Mouse (Mus musculus) forebrain, embryonic 10.5 days (tissue): ENCODE measurements at regions not wholly inside any gene's neighbourhood (a gene's known extent, or its start where the extent isn't known, plus 50 kb on each side); places are given as distances from the start of the nearest gene placed in this dataset.

ENCODE experiments used
- DNase-seq: peaks from one replicate; pipeline ENCODE4 v3.0.0-alpha.2; 2017; ENCODE audit warnings: low spot score; ENCODE audit errors: extremely low spot score
- H3K27ac ChIP-seq: fragments of 300-500 bp; sonication (generic); 2 replicates; pipeline ENCODE4 v1.5.1; 2016; ENCODE audit warnings: mild to moderate bottlenecking
- H3K27me3 ChIP-seq: fragments of 300-500 bp; sonication (generic); 2 replicates; pipeline ENCODE4 v1.6.1; 2016; ENCODE audit warnings: mild to moderate bottlenecking; ENCODE audit not compliant: poor library complexity, severe bottlenecking
- H3K36me3 ChIP-seq: fragments of 300-500 bp; sonication (generic); replicated peaks from 2 replicates; pipeline ENCODE4 v1.6.1; 2016; ENCODE audit warnings: mild to moderate bottlenecking, moderate library complexity
- H3K4me1 ChIP-seq: fragments of 300-500 bp; sonication (generic); 2 replicates; pipeline ENCODE4 v1.6.1; 2016
- H3K4me3 ChIP-seq: fragments of 300-500 bp; sonication (generic); 2 replicates; pipeline ENCODE4 v1.5.1; 2016; ENCODE audit warnings: mild to moderate bottlenecking, moderate library complexity
- H3K9me3 ChIP-seq: fragments of 300-500 bp; sonication (generic); 2 replicates; pipeline ENCODE4 v1.6.1; 2016; ENCODE audit warnings: mild to moderate bottlenecking, moderate library complexity
- WGBS: fragments of 180-500 bp; shearing (Covaris S2); methylation state at CpG from one replicate; pipeline ENCODE4 v1.1.7; 2016; 5-methylcytosine and 5-hydroxymethylcytosine counted together

- Histone ChIP-seq H3K4me1 (peaks cover 38% of the 10 kb centered on the region), H3K4me3 (no peak overlapping the region), H3K27me3 (peaks cover 25% of the 10 kb centered on the region), H3K36me3 (no peaks in the 10 kb centered on the region), H3K9me3 (no peaks in the 10 kb centered on the region), H3K27ac (no peak overlapping the region)
- 91% methylated on average over 9 of the region's 9 CpGs for WGBS
- no peak for DNase-seq
Observed at GRCm38 (mm10) chr12:8447612-8448011, 52.2 kb downstream of the Rhob start.

- 6% methylated on average over 7 of the region's 7 CpGs for WGBS
Observed at GRCm38 (mm10) chr12:8447025-8447424, 52.8 kb downstream of the Rhob start.

DNA sequence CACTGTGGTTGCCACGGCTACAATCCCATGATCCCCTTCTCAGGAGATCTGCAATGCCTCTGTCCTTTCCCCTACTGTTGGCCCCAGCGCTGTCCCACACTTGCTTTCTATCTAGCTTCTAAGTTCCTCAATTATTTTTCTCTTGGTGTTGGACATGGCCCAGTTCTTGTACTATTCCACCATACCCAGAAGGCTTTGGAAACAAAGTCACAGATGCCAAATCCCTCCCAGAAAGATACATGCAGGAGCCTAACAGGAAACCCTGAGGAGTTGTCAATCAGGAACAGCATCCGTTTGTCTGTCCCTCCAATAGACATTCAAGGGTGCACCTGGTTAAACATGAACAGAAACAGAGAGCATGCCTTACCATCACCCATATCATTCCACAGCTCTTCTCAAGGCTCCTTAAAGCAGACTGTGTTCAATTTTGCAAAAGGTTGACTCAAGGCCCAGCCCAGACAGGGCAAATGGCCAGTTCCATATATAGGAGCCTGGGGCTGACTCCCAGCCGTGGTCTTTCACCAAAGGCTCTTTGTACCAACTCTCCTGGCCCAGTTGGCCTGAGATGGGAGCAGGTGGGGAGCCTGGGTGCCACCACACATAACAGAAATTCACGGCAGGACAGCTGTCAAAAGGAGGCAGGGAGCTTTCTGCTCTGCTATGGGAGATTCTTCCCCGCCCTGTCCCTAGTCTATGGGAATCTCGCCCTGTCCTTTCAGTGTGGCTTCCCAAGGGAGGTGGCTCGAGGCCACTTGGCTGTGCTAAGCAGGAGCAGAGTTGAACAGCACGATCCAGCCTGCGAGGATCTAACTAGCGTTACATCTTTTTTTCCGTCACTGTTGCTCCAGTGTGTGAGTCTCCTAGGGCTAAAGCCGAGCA lies 54.6 kb downstream of the Rhob start:
- H3K4me1 ChIP-seq, result peaks cover 25% of the 10 kb centered on the region
- H3K27ac ChIP-seq, result no peak overlapping the region
- no peaks in the 10 kb centered on the region for H3K36me3 ChIP-seq
- no peak for DNase-seq
- H3K27me3 ChIP-seq, result peaks cover 12% of the 10 kb centered on the region
- H3K4me3 ChIP-seq, result no peak overlapping the region
- no peaks in the 10 kb centered on the region for H3K9me3 ChIP-seq
- WGBS, result 89% methylated on average over 13 of the region's 13 CpGs

More at GRCm38 (mm10) chr12:8447025-8447424, 52.8 kb downstream of the Rhob start:
- peaks cover 32% of the 10 kb centered on the region for H3K4me1 ChIP-seq
- H3K27ac ChIP-seq, result no peak overlapping the region
- H3K4me3 ChIP-seq, result no peak overlapping the region
- no peaks in the 10 kb centered on the region for H3K9me3 ChIP-seq
- peaks cover 25% of the 10 kb centered on the region for H3K27me3 ChIP-seq
- DNase-seq, result no peak
- H3K36me3 ChIP-seq, result no peaks in the 10 kb centered on the region

DNA sequence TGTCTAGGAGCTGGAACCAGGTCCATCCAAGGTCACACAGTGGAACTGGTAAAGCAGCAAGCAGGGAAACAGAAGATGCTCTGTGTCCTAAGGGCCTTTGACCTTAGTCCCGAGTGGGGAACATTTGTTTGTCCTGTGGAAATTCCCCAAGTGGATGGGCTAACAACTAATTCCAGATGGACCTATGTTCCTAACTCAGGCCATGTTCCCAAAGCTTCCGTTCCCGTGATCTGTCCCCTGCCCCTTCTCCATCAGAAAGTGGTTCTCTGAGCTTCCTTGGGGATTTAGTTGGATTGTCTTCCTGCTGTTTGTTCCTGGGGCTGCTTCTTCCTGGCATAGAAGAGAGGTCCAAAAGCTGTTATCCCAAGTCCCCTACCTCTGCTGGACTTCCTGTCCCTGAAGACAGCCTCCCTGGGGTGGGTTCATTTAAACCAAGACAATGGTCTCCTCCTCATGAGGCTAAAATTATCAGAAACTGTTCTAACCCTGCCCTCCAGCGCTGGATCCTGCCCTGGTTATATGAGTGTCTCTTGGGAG lies 55.8 kb downstream of the Rhob start:
- WGBS, result 61% methylated on average over 4 of the region's 4 CpGs
- Histone ChIP-seq H3K27ac (0 out of 2 replicates have a peak overlapping the region, but pooled peaks have one; percentile 5), H3K9me3 (no peaks in the 10 kb centered on the region), H3K36me3 (no peaks in the 10 kb centered on the region), H3K4me3 (no peak overlapping the region), H3K4me1 (peaks cover 32% of the 10 kb centered on the region), H3K27me3 (peaks cover 7% of the 10 kb centered on the region)
- DNase-seq, result no peak

- H3K27ac ChIP-seq, result 0 out of 2 replicates have a peak overlapping the region, but pooled peaks have one; percentile 5
- no peaks in the 10 kb centered on the region for H3K36me3 ChIP-seq
- 89% methylated on average over 4 of the region's 4 CpGs for WGBS
- DNase-seq, result no peak
- H3K4me3 ChIP-seq, result no peak overlapping the region
- no peaks in the 10 kb centered on the region for H3K9me3 ChIP-seq
- H3K4me1 ChIP-seq, result peaks cover 32% of the 10 kb centered on the region
- H3K27me3 ChIP-seq, result peaks cover 7% of the 10 kb centered on the region
Observed at GRCm38 (mm10) chr12:8443253-8443661, 56.6 kb downstream of the Rhob start.

GRCm38 (mm10) chr12:8441275-8441674 lies 58.5 kb downstream of the Rhob start:
- 93% methylated on average over 4 of the region's 4 CpGs for WGBS
- Histone ChIP-seq H3K36me3 (no peaks in the 10 kb centered on the region), H3K4me3 (no peak overlapping the region), H3K27ac (no peak overlapping the region), H3K27me3 (peaks cover 7% of the 10 kb centered on the region), H3K4me1 (peaks cover 34% of the 10 kb centered on the region), H3K9me3 (no peaks in the 10 kb centered on the region)
- no peak for DNase-seq

DNA sequence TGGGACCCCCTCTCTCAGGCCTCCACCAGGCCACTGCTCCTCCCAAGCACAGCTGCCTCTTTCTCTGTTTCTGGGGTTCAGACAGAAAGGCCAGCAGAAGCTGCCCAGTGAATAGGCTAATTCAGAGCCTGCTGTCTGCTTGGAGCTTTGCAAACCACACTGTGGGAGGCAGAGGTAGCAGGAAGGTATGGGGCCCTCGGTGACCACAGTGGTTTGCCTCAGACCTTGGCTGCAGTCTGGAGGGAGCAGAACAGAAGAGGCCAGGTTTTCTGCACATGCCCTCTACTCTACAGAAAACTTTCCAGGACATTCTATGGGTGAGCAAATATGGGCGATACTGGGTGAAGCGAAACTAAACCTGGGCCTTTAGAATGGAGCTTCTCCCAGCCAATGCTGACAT lies 59.4 kb downstream of the Rhob start:
- no peak for DNase-seq
- Histone ChIP-seq H3K9me3 (no peaks in the 10 kb centered on the region), H3K4me3 (no peak overlapping the region), H3K36me3 (no peaks in the 10 kb centered on the region), H3K27ac (0 out of 2 replicates have a peak overlapping the region, but pooled peaks have one; percentile 46), H3K4me1 (peaks cover 34% of the 10 kb centered on the region), H3K27me3 (peaks cover 1% of the 10 kb centered on the region)
- 88% methylated on average over 3 of the region's 3 CpGs for WGBS

DNA sequence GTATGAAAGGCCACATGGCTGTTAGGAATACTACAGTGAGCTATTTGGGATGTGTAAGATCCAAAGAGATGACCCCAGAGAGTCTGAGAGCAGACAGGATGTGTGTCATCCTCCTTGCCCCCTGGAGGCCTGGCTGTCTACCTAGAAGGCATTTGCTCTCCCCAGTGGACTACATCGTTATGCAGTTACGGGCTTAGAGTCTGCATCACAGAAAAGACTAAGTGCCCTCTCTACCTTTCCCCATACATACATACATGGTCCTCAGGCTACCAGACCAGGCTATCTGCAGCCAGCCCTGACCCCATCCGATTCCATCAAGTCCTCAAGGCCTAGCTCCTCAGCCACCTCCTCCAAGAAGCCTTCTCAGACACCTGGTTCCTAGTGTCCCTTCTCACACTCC lies 59.9 kb downstream of the Rhob start:
- Histone ChIP-seq H3K9me3 (no peaks in the 10 kb centered on the region), H3K27me3 (no peaks in the 10 kb centered on the region; the same call in 1 of the 2 replicates), H3K4me3 (no peak overlapping the region), H3K4me1 (peaks cover 34% of the 10 kb centered on the region), H3K27ac (0 out of 2 replicates have a peak overlapping the region, but pooled peaks have one; percentile 46), H3K36me3 (no peaks in the 10 kb centered on the region)
- no peak for DNase-seq
- 69% methylated on average over 3 of the region's 3 CpGs for WGBS

GRCm38 (mm10) chr12:8439486-8439885 lies 60.3 kb downstream of the Rhob start:
- no peak for DNase-seq
- no peaks in the 10 kb centered on the region for H3K36me3 ChIP-seq
- WGBS, result 82% methylated on average over 4 of the region's 4 CpGs
- no peaks in the 10 kb centered on the region for H3K9me3 ChIP-seq
- no peak overlapping the region for H3K4me3 ChIP-seq
- no peaks in the 10 kb centered on the region; the same call in 1 of the 2 replicates for H3K27me3 ChIP-seq
- H3K27ac ChIP-seq, result no peak overlapping the region
- peaks cover 34% of the 10 kb centered on the region for H3K4me1 ChIP-seq

DNA sequence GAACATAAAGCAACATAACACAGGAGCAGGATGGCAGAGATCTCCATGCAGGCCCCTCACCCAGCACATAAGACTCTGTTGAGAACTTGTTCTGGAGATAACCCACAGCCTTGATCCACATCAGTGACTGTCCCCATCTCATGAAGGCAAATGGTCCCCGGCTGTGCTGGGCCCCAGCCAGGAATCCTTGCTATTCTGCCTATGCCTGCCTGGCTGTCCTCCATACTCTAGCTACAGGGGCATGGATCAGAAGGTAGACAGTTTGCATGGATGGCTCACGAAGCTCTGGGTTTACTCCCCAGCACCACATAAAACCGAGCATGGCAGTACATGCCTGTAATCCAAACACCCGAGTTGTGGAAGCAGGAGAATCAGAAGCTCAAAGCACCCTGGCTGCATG lies 61.2 kb downstream of the Rhob start:
- Histone ChIP-seq H3K36me3 (no peaks in the 10 kb centered on the region), H3K9me3 (no peaks in the 10 kb centered on the region), H3K4me3 (no peak overlapping the region), H3K4me1 (peaks cover 36% of the 10 kb centered on the region), H3K27ac (0 out of 2 replicates have a peak overlapping the region, but pooled peaks have one; percentile 15), H3K27me3 (no peaks in the 10 kb centered on the region)
- no peak for DNase-seq
- WGBS, result 83% methylated on average over 4 of the region's 4 CpGs

GRCm38 (mm10) chr12:8436976-8437580 lies 62.7 kb downstream of the Rhob start:
- Histone ChIP-seq H3K4me1 (peaks cover 46% of the 10 kb centered on the region), H3K9me3 (no peaks in the 10 kb centered on the region), H3K36me3 (no peaks in the 10 kb centered on the region), H3K27ac (peak overlapping the region; percentile 51), H3K4me3 (no peak overlapping the region), H3K27me3 (no peaks in the 10 kb centered on the region)
- no peak for DNase-seq
- WGBS, result 74% methylated on average over 6 of the region's 6 CpGs

DNA sequence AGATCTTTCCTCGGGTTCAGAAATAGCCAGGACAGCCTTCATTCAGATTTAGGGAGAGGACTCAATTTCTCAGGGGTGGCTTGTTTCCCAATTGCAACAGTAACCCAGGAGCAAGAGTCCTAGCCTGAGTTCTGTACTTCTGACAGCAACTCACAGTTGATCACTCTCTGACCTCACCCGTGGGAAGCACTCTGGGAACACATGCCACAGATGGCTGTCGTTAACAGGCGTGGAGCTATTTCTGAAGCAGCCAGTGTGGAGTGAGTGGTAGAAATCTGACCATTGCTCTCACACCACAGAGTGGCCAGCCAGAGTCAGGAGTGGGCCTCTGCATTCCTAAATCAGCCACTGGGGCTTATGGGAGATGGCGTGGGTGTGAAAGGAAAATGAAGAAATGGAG lies 63.3 kb downstream of the Rhob start:
- no peak for DNase-seq
- Histone ChIP-seq H3K4me3 (no peak overlapping the region), H3K4me1 (peaks cover 51% of the 10 kb centered on the region)

More for the DNA sequence above, 63.3 kb downstream of the Rhob start:
- Histone ChIP-seq H3K36me3 (no peaks in the 10 kb centered on the region), H3K27me3 (no peaks in the 10 kb centered on the region), H3K27ac (peak overlapping the region; percentile 51), H3K9me3 (no peaks in the 10 kb centered on the region)
- 73% methylated on average over 5 of the region's 5 CpGs for WGBS
